ENCODE assay signal across 19 mouse cellular contexts in the genomic region with DNA sequence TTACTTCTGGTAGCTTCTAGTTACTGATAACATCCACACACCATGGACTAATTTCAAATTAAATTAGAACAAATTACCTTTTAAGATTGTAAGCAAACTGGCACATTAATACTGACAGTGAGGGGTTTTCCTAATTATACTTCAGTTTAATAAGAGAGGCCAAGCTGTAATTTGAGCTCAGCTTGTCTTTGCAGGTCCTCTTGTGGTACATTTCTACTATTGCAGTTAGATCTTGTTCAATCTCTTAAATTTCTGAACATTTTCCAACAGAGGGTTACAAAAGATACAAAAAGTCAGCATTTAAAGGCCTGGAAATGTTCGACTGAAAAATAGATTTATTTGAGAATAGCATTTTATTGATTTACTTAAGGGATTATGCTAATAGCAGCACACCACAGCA.
"Had no signal": no experiment of that assay in that cellular context is flagged by ENCODE, and none has a peak within 500 bp of the region (broad histone marks: within the 10 kb centered on the region; RNA-seq: fewer than 3 reads in every experiment).

No protein-coding gene starts in this region.

- ATAC-seq: midbrain, embryonic 13.5 days had no signal

- H3K4me3 ChIP-seq: liver, embryonic 13.5 days; lung, embryonic 15.5 days; megakaryocyte, embryonic 14.5 days; midbrain, embryonic 10.5 days; midbrain, embryonic 13.5 days; neural tube, embryonic 12.5 days; neural tube, embryonic 15.5 days had no signal

- H3K36me3 ChIP-seq: liver, embryonic 13.5 days; lung, embryonic 15.5 days; midbrain, embryonic 10.5 days; midbrain, embryonic 13.5 days; neural tube, embryonic 12.5 days; neural tube, embryonic 15.5 days had no signal

- H3K9me3 ChIP-seq: liver, embryonic 13.5 days; lung, embryonic 15.5 days; megakaryocyte, embryonic 14.5 days; midbrain, embryonic 10.5 days; midbrain, embryonic 13.5 days; neural tube, embryonic 12.5 days; neural tube, embryonic 15.5 days had no signal

- H3K27ac ChIP-seq: liver, embryonic 13.5 days; lung, embryonic 15.5 days; midbrain, embryonic 10.5 days; midbrain, embryonic 13.5 days; neural tube, embryonic 12.5 days; neural tube, embryonic 15.5 days; stomach, postnatal 0 days had no signal

- H3K4me2 ChIP-seq: liver, embryonic 13.5 days; lung, embryonic 15.5 days; midbrain, embryonic 13.5 days; neural tube, embryonic 12.5 days; neural tube, embryonic 15.5 days had no signal

- H3K4me1 ChIP-seq: liver, embryonic 13.5 days; lung, embryonic 15.5 days; megakaryocyte, embryonic 14.5 days; midbrain, embryonic 10.5 days; midbrain, embryonic 13.5 days; neural tube, embryonic 12.5 days; neural tube, embryonic 15.5 days had no signal

- H3K27me3 ChIP-seq: liver, embryonic 13.5 days; lung, embryonic 15.5 days; midbrain, embryonic 13.5 days; neural tube, embryonic 12.5 days; neural tube, embryonic 15.5 days had no signal

- DNase-seq: kidney, adult 11 months; kidney, adult 8-10 months; kidney, postnatal 25 days; liver, embryonic 13.5 days; lung, postnatal 10 days; lung, postnatal 36 days; right cerebral cortex, adult 18-20 months; right cerebral cortex, postnatal 14 days; right cerebral cortex, postnatal 4 days; thymus, adult 2 months; thymus, postnatal 14 days; thymus, postnatal 4 days had no signal

- H3K9ac ChIP-seq: liver, embryonic 13.5 days; lung, embryonic 15.5 days; midbrain, embryonic 13.5 days; neural tube, embryonic 12.5 days; neural tube, embryonic 15.5 days had no signal
